Mouse (Mus musculus) embryo, embryonic 9.5 days (tissue): ENCODE results near the gene Tanc2.

Experiments
- DNase-seq: peaks from one replicate; pipeline ENCODE4 v3.0.0-alpha.2; 2017; ENCODE audit errors: extremely low spot score

Tanc2 gene

DNA sequence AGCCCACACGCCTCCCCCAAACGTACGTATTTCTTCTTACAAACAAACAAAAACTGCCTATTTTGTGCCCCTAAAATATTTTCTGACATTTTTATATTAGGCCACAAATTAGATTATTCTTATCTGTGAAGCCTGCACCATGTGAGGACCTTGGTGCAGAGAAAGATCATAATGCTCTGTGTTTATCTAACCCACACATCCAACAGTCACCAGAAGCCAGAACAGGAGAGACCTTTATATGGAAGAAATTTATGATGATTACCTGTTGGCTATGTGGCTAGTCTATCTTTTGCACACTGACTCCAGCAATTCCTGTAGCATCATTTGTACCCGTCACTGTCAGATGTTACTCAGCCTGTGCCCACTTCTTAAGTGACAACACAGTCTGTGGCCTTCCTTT, 245.4 kb downstream of the Tanc2 start:
- DNase-seq, result no peak

DNA sequence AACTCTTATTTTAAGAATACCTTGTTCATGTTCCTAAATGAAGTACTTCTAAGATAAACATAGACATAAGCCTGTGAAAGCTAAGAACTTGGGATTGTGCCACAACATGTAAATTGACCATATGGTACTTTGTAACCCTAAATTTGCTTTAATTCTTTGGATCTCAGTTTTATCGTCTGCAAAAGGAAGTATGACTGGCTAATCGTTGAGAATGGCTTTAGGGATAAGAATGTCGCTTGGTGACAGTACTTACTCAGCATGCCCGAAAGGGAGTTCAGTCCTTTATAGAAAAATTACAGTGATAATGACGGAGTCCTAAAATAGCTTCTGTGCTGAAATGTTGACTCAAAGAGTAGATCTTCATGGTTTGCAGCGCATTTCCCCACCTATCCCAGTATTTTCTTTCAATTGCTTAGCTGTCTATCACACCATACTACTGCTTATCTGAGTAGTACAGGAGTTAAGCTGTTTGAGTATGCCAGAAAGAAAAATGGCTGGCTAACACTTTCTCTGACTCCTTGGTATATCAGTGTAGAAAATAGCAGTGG, 246.6 kb downstream of the Tanc2 start:
- no peak for DNase-seq

DNA sequence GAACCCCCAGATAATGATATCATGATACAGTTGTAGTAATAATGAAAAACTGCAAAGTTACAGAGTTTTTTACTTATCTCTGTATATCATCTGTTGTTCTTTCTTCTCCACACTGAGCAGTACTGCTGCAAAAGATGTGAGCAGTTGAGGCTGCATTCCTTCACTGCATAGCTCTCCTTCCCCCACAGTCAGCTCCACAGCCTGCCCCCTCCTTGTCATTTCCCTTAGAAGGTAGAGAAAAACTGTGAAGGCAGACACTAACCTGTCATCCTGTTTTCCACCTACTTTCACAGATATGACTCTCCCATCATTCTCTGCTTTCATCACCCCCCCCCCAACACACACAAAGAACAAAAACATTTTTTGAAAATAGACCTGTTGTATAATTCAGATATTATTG, 248.2 kb downstream of the Tanc2 start:
- no peak for DNase-seq

DNA sequence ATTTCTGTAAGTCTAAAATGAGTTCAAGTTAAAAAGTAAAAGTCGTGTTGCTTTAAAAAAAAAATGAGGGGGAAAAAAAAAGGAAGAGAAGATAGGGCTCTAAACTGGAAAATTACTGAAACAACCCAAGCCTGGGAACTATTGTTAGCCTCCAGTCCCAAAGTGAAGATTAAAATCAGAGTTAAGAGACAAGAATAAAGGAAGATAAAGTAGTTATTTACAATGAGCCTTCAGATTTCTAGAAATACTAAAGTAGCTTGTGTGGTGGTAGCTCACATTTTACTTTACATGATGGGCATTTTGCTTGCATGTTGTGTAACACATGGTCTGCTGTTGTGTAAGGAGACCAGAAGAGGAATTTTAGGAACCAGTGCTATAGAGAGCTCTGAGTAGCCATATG, 256.1 kb downstream of the Tanc2 start:
- no peak for DNase-seq

DNA sequence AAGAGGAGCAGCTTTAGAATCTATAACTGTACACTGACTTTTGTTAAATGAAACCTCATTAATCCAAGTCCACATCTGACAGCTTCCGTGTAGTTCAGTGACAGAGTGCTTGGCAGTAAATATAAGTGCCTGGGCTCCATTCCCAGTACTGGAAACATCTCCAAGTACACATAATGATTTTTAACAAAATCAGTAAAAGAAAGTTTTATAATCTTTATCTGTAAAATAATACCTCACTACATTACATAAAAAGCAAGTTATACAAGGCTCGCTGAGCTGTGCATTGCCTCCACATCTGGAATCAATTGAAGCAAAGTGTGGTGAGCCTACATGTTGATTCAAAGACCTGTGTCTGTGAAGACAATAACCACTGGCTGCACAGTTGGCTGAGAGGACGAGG, 265.7 kb downstream of the Tanc2 start:
- DNase-seq, result peak; percentile 4

DNA sequence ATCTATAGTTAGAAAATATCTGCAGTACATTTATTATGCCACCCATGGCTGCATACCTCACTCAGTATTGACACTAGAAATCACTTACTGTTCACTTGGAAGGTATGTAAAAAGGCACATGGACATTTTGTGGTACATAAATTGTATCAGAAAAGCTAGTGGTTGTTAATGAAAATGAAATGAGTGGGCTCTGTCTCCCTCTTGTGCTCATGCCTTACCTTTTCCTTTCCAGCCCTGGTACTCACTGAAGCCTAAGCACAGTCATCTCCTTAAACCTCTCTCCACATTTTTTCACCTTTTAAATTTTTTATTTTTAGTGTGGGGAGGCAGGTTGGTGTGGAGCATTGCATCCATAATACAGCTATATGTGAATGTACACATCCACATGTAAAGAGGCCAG, 268.3 kb downstream of the Tanc2 start:
- DNase-seq, result no peak

DNA sequence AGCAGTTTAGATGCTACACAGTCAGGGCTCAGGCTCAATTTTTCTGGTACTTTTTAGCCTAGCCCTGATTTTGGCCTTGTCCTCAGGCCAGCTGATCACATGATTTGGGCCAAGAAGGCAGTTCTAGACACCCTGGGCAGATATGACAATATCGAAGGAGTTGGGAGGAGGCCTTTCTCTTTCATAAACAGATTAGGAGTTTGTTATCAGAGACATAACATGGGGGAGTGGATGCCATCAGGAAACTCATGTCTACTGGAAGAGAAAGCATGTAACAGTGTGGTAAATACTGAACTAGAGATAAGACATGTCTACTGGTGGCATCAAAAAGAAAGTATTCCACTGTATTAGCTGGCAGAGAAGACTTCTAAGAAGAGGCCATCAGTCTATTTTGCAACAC, 295.8 kb downstream of the Tanc2 start:
- DNase-seq, result no peak

DNA sequence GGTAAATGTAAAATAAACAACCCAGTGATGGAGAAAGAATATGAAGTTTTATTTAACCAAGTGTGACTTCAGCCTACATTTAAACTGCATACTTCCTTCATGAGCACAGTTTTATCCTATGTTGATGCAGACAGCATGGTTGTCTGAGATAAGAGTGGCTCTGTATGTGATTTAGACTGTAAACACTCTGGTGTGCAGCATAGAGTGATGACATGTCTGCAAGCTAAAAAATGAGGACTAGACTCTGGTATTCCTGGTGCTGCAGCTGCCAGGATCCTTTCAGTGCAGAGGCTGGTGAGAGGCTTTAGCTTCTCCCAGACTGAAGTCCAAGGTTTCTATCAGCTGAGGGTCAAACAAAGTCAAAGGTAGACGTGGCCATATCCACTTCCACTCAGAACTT, 297.5 kb downstream of the Tanc2 start:
- no peak for DNase-seq

DNA sequence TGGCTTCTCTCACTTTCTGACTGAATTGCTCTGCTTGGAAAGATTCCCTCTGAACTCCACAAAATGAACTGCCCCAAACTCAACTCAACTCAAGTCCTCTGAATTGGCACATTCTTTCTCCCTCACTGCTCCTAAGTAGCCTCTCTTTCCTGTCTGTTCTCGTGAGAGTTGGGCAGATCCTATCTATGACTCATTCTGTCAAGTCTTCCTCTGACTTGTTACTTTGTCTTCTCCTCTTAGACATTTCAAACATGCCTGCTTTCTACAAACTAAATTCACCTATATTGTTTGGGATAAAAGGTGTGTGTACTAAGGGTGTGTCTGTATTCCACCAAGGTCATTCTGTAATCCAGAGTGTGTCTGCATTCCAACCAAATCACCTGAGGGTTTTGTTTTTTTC, 309.4 kb downstream of the Tanc2 start:
- DNase-seq, result no peak

DNA sequence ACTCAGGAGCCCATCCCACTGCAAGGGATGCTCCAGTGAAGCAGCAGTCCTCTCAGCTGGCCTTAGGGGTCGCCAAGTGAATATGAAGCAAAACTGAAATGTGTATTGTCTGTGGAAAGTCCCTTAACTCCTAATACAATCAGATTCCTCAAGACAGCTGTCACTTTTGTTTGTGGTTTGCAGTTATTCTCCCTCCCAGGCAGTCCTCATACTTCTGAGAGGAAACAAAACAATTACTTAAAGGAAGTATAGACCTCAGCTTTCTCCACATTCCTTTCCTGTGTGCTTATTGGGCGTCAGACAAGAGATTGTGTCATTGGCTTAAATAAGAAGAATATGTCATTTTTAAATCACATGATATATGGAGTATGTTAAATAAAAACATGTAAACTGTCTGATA, 311.7 kb downstream of the Tanc2 start:
- no peak for DNase-seq

DNA sequence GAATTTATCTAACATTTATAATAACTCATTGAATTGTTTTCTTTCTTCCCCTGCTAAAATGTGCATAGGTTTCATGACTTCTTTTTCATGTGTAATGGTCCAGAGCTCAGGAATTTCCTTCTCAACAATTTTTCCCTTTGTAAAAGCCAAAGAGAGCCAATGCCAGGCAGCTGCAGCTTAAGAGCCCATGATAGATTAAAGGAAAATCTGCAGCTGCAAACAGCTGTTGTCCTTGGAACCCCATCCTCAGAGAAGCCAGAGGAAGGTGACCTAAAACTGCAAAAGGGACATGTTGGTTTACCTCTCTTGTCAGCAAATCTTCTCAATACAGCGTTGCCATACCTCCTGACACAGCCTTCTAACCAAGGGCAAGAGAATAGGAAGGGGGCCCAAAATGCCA, 313.2 kb downstream of the Tanc2 start:
- no peak for DNase-seq

DNA sequence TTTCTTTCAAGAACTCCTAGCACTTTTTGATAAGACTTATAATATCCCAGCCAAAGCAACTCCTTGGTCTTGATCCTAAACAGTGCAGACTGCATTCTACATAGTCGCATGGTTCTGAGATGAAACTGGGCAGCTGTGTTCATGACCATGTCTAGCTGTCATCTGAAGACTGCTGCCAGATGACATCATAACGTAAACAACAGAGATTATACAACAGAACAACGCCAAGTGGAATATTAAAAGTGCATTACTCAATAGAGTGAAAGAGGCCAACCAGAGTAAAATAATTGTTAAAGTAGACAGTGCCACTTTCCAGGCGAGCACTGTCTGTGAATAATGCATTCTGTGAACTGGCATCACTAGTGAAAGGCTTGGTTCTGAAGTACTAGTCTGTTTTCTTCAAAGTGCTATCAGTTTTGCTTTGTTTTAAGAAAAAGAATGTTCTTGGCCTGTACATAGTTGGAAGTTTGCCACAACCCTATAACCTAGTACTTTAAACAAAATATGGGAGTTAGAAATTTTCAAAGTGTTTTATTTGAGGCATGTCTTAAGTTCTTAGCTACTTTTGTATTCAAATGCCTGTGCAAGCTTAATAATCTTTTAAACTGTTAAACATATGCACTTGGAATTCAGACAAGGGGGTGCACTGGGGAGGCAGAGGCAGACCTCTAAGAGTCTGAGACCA, 315.9 kb downstream of the Tanc2 start:
- no peak for DNase-seq

DNA sequence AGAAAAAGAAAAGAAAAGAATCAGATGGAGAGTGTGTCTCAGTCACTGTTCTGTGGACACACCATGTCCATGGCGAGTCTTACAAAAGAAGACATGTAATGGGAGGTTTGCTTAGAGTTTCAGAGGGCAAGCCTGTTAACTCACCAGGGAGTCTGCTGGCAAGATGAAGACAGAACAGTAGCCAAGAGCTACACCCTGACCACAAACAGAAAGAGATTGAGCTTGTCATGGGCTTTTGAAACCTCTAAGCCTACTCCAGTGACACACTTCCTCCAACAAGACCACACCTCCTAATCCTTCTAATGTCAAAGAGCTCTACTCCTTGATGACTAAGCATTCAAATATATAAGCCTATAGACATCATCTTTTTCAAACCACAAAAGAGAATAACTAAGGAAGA, 317.6 kb downstream of the Tanc2 start:
- no peak for DNase-seq

DNA sequence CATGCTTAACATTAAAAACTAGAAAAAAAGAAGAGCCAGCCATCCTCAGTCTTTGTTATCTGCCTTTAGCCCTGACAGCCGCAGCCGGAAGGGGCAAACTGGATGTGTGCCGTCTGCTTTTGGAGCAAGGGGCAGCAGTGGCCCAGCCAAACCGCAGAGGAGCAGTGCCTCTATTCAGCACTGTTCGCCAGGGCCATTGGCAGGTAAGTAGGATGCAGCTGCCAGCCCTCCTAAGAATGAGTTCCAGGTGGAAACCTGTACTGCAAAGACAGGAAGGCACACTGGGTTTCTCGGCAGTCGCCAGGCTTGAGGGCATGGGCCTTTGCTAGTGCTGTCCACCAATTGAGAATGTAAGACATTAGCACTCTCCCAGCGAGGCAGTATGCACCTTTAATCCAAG, 319.1 kb downstream of the Tanc2 start:
- DNase-seq, result no peak

DNA sequence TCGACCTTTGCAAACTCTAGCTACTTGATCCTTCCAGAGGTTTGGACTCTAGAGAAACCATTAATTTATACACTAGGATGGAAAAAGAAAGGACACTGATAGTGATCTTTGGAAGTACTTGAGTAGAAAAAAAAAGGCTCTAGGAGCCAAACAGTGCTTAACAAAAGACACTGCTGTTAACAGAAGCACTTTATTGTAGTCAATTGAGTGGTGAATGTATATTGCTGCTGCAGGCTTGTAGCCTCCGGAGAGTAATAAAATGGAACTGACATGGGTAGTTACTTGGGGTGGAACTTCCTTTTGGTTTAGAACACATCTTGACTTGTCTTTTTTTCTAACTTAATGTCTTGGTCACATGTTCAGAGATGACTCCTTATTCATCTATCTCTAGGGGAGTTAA, 319.8 kb downstream of the Tanc2 start:
- no peak for DNase-seq

DNA sequence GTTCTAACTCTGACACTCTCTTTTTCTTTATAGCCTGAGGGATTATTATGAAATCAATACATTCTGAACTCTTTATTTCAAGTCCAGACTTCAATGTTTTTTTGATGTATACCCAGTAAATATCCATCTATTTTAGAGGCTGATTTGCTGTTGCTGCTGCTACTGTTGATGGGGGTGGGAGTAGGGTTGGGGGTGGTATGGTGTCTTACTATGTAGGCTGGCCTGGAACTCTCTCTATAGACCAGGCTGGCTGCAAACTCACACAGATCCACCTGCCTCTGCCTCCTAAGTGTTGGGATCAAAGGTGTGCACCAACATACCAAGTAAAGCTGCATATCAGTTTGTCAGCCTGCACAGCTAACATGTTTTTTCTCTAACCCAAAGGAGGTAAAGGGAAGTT, 321.4 kb downstream of the Tanc2 start:
- no peak for DNase-seq

DNA sequence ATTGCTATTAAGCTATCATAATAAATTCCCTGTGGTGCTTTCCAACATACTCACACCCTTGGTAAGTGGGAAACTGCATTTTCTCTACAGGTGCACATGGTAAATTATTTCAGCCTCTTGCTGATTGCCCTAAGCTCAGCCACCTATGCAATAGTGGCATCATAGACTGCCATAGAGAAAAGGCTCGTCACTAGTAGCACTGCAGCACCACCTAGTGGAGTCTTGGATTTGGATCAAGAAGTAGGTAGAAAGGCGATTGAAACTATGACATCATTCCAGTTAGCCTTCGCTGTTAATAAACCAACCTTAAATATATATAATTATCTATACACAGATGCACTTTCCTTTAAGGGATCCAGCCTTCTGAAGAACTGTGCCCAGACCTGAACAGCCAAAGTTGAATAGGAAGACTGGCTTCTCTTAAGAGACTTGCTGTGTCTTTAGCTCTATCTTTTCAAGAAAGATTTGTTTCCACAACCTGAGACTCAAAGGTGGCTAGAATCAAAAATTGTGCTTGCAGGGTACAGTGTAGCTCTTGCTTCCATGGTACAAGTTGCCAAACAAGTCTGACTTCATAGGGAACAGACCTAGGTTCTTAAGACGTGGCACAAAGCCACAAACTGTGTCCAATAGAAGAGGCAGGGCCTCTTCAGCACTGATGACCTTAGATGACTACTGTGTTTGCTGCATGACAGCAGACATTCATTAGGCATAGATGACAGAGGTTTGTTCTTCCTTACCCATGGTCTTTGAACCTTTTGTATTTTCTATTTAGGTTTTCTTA, 322.0 kb downstream of the Tanc2 start:
- DNase-seq, result peak; percentile 74

DNA sequence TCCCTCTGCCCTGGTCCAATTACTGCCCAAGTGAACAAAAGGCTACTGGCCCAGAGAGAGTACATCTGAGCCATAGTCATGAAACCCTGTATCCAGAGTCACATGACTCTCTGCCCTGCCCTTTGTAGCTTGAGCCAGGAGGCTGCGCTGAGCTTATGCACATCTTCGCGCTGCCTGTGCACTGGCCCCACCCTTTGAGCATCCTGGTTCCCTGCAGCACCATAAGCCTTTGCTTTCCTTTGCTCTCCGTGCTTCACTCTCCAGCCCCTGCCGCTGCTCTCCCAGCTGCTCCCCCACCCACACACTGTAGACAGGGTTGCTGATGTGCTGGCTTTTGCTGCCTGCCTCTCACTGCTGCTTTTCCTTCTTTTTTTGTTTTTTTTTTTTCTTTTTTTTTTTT, 323.8 kb downstream of the Tanc2 start:
- no peak for DNase-seq

DNA sequence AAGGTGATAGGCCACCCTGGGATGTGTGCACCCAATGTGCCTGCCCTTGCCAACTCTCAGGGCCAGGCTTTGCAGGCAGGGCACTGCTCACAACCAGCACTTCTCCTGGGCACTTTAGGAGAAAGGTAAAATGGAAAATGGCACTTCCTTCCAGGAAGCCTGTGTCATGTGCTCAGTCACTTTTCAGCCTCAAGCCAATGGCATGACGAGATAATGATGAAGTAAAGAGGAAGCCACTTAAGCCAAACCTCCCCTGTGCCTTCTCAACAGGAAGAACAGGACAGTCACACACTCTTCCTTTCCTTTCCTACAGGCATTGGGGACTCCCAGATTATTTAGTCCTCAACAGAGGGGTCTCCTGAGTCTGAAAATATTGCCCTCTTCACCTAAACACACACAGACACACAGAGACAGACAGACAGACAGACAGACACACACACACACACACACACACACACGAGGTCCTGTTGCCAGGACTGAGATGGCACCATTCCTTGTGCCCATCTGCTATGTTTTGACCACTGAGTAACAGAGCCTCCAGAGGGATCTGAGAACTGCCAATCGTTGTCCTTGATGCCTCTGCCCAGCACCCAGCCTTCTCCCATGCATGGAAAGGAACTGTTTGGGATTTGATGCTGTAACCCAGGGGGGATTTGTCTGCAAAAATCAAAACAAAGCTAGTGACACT, 330.5 kb downstream of the Tanc2 start:
- no peak for DNase-seq

DNA sequence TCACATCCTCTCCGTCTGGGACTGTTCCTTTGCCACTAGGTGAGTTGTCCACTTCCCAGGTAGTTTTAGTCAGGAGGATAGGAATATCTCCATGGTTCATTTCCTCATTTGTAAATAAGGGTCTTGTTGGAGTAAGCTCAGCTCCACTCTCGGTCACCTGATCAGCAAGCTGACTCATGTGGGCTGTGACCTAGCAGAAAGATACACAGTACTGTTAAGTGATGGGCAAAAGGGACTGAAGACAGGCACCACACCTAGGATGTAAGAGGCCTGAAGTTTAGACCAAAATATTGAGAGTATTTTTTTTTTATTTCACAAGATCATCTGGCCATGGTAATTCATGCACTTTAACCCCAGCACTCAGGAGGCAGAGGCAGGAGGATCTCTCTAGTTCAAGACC, 331.1 kb downstream of the Tanc2 start:
- DNase-seq, result no peak

DNA sequence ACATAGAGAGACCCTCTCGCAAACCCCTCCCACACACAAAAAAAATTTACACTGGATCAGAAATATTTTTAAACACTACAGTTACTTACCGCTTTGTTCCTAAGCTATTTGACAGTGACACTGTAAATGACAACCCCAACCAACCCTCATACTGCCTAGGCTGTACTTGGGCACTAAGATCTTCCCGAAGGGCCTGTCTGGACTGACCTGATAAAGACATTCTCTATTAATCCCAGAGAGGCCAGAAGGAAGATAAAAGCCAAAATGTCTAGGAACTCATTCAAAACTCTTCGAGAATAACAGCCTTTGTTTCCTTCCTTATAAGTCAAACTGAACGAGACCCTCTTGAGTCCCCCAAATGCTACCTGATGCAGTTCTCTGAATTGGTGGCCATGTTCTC, 331.5 kb downstream of the Tanc2 start:
- no peak for DNase-seq

DNA sequence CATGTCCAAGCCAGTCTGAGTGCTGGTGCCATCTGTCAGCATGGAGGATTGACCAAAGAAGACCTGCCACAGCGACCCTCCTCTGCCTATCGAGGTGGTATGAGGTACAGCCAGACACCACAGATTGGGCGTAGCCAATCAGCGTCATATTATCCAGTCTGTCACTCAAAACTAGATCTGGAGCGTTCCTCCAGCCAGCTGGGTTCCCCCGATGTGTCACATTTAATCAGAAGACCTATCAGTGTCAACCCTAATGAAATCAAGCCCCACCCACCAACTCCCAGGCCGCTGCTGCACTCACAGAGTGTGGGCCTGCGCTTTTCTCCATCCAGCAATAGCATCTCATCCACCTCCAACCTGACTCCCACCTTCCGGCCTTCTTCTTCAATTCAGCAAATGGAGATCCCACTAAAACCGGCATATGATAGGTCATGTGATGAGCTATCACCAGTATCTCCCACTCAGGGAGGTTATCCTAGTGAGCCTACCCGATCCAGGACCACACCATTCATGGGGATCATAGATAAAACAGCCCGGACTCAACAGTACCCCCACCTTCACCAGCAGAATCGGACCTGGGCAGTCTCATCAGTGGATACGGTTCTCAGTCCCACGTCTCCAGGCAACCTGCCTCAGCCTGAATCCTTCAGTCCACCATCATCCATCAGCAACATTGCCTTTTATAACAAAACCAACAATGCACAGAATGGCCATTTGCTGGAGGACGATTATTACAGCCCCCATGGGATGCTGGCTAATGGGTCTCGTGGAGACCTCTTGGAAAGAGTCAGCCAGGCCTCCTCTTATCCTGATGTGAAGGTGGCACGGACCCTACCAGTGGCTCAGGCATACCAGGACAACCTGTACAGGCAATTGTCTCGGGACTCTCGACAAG, 333.2 kb downstream of the Tanc2 start:
- DNase-seq, result no peak
